Mouse (Mus musculus) thymus, postnatal 4 days (tissue): Measurements from ENCODE around the gene Soat1.
"Not testable (repeated sequence)": the region's sequence is repeated elsewhere in the genome, so short reads cannot be mapped to it uniquely, and the experiment has no call there.

ENCODE experiments used
- DNase-seq: peaks from one replicate; pipeline ENCODE4 v3.0.0; 2021

Gene Soat1

GRCm38 (mm10) chr1:156422856-156423255 lies 51.3 kb downstream of the Soat1 start:
- DNase-seq: no peak

- peak; percentile 95 for DNase-seq
Observed at GRCm38 (mm10) chr1:156420671-156421297, 53.3 kb downstream of the Soat1 start, which contains the start of gene Axdnd1. TSS of gene Axdnd1 (minus strand) at chr1:156421159.

DNA sequence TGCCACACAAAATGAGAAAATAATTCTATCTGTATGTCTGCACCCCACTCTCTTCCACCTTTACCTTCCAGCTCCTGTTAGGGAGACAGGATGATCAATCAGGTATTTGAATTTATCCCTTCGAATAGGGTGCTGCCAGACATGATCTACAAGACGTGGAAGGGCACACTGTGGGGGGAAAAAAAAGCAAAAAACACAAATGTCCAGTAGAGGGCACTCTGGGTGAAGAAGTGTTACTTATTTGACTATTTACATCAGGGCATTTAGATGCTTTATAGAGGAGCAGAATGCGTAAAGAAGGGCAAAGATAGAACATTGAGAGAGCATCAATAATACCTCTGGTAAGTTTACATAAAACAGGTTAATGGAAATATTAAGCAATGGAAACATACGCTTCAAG lies 56.0 kb downstream of the Soat1 start:
- peak; percentile 59 for DNase-seq

- DNase-seq: peak; percentile 72
Observed at GRCm38 (mm10) chr1:156408521-156408920, 65.6 kb downstream of the Soat1 start.

DNA sequence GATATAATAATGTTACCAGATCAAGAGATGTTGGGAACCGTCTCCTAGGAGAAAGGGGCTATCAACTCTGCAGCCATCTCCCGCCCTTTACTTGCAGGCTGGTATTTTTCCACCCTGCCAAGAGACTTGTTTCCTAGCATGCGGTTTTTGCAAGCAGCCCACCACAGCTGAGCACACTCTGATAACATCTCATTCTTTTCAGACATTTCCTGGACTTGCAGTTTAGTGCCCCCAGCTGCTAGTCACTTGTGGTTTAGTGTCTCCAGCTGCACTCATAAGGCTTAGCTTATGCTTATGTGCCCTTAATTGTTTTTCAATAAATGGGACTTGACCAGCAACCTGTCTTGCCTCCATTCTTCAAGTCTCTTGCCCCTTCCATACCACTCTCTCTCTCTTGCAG lies 66.1 kb downstream of the Soat1 start:
- DNase-seq: peak; percentile 63

DNA sequence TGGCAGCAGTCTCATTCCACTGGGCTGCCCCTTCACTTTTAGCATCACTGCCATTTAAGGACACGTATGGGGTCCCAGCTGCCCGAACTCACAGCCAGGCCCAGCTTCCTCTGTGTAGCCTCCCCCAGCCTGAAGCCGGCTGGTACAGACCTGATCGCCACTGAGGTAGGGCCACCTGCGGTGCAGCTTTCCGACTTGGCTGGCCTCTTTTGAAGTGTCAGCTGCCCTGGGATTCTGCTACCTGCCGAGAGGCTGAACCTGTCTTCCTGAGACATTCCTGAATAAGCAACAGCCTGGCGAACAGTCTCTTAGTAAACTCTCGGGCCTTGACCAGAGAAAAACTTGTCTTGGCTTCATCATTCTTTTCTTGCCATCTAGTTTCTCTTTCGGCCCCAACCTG lies 70.9 kb downstream of the Soat1 start:
- no peak for DNase-seq

DNA sequence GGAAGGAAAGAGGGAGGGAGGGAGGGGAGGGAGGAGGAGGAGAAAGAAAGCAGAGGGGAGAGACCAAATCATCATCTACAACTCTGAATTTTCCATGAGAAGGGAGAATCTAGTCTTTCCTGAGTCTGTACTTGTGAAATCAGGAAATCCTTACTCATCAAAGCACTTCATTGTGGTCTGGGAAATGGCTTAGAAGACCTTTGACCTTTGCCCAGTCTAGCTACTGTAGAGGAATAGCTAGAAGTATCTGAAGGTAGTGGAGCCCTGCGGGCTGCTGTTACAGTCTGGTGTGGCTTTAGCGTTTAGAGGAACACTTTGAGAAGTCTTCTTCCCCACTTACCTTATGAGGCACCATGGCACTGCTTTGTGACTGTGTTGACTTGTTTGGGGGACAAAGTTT lies 71.6 kb downstream of the Soat1 start:
- no peak for DNase-seq

DNA sequence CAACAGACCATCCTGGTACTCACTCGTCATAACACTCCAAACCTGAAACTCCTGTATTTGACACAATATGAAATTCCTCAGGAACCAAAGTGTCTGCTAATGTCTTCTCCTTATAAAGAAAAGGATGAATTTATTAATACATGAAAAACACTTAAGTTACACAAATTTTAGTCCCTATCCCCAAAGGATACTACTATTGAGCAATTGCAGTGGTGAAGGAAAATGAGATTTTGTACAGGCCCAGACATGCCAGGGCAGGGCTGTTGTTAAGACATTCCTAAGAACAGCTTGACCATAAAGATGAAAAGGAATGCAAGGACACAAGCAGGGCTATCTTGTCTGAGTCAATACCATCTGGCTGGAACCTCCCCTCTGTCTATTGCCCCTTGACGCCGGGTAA lies 74.0 kb downstream of the Soat1 start:
- not testable (repeated sequence) for DNase-seq

DNA sequence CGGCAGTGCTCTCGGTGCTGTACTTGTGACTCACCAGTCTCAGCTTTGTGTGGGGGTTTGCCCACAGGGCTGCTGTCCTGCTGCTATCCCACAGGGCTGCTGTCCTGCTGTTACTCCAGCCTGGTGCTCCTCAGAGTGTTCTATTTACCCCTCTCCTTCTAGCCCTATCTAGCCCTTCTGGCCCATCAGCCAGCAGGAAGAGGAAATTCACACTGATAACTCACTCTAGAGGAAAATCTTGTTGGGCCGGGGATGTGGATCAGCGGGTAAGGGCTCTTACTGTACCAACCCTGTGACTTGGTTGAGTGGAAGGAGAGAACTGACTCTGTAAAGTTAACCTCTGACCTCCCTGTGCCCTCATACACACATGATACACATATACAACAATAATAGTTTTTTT lies 81.0 kb downstream of the Soat1 start:
- no peak for DNase-seq

GRCm38 (mm10) chr1:156386880-156387279 lies 87.3 kb downstream of the Soat1 start:
- no peak for DNase-seq

DNA sequence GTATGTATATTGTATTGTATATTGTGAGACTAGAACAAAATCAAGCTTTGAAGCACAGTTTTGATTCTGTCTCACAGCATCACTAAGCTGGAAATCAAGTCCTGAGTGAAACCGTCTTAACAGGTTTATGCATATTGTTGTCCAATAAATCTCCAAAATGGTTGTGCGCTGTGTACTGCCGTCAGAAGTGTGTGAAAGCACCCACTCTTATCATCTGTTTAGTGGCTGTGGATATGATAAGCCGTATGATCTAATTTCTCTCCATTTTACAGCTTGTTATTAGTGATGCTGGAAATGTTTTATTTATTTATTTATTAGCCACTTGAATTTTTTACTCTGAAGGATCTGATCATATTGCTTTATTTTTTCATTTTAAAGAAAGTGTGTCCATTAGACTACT lies 87.9 kb downstream of the Soat1 start:
- DNase-seq: no peak

GRCm38 (mm10) chr1:156381217-156381616 lies 92.9 kb downstream of the Soat1 start:
- no peak for DNase-seq
